Mouse (Mus musculus): ENCODE measurements around the gene Sync.
A peak's percentile ranks its signal among the peaks of the same experiment; 100 is the strongest.

Sync gene

GRCm38 (mm10) chr4:129287472-129287981 lies at the start of gene Sync:
Gene Sync (plus strand): TSS chr4:129287617.
- DNase-seq (ENCODE audit: low spot score), result no peak

- DNase-seq (ENCODE audit: low spot score), result no peak
Measured at GRCm38 (mm10) chr4:129237843-129238441, 49.5 kb upstream of the Sync start.

- DNase-seq (ENCODE audit: low spot score), result no peak
Measured at GRCm38 (mm10) chr4:129238579-129239016, 48.8 kb upstream of the Sync start.

GRCm38 (mm10) chr4:129239075-129239474 lies 48.3 kb upstream of the Sync start:
- DNase-seq (ENCODE audit: low spot score), result peak; percentile 64

GRCm38 (mm10) chr4:129241898-129242297 lies 45.5 kb upstream of the Sync start:
- DNase-seq (ENCODE audit: low spot score), result no peak

GRCm38 (mm10) chr4:129242327-129242726 lies 45.1 kb upstream of the Sync start:
- DNase-seq (ENCODE audit: low spot score), result no peak

- DNase-seq (ENCODE audit: low spot score), result no peak
Measured at GRCm38 (mm10) chr4:129242761-129243160, 44.7 kb upstream of the Sync start.

- peak; percentile 83 for DNase-seq (ENCODE audit: low spot score)
Measured at GRCm38 (mm10) chr4:129244802-129245201, 42.6 kb upstream of the Sync start.

GRCm38 (mm10) chr4:129246360-129247301 lies 40.8 kb upstream of the Sync start:
- DNase-seq (ENCODE audit: low spot score), result no peak

- DNase-seq (ENCODE audit: low spot score), result no peak
Measured at GRCm38 (mm10) chr4:129247381-129248242, 39.8 kb upstream of the Sync start.

GRCm38 (mm10) chr4:129248243-129248767 lies 39.1 kb upstream of the Sync start:
- no peak for DNase-seq (ENCODE audit: low spot score)

GRCm38 (mm10) chr4:129249288-129249687 lies 38.1 kb upstream of the Sync start:
- no peak for DNase-seq (ENCODE audit: low spot score)

GRCm38 (mm10) chr4:129250759-129251481 lies 36.5 kb upstream of the Sync start:
- DNase-seq (ENCODE audit: low spot score), result peak; percentile 70

GRCm38 (mm10) chr4:129251482-129252125 lies 35.8 kb upstream of the Sync start:
- DNase-seq (ENCODE audit: low spot score), result no peak

- DNase-seq (ENCODE audit: low spot score), result no peak
Measured at GRCm38 (mm10) chr4:129252492-129252891, 34.9 kb upstream of the Sync start.

- DNase-seq (ENCODE audit: low spot score), result no peak
Measured at GRCm38 (mm10) chr4:129254571-129254970, 32.8 kb upstream of the Sync start.

- peak; percentile 76 for DNase-seq (ENCODE audit: low spot score)
Measured at GRCm38 (mm10) chr4:129256450-129257380, 30.7 kb upstream of the Sync start.

- DNase-seq (ENCODE audit: low spot score), result no peak
Measured at GRCm38 (mm10) chr4:129259101-129259500, 28.3 kb upstream of the Sync start.

- no peak for DNase-seq (ENCODE audit: low spot score)
Measured at GRCm38 (mm10) chr4:129260678-129261077, 26.7 kb upstream of the Sync start.
